Mouse (Mus musculus) bone marrow, adult 2 months (tissue): ENCODE results near the gene Ppm1n.

Experiments used
- CTCF ChIP-seq: fragments of 200-500 bp; IDR thresholded peaks from 2 replicates; pipeline ENCODE4 v1.5.1; 2011; ENCODE audit warnings: low read length, control low read depth; ENCODE audit not compliant: control insufficient read depth, insufficient read depth
- POLR2A ChIP-seq: fragments of 200-500 bp; IDR thresholded peaks from 2 replicates; pipeline ENCODE4 v1.6.1; 2011; ENCODE audit warnings: low read depth, mild to moderate bottlenecking, control low read depth, low read length, borderline replicate concordance; ENCODE audit not compliant: control insufficient read depth

GRCm38 (mm10) chr7:19229404-19229803 is 50.5 kb downstream of the Ppm1n start:
- no peak for TF ChIP-seq CTCF
- no peak for TF ChIP-seq POLR2A
